Mouse (Mus musculus) liver, embryonic 11.5 days (tissue): ENCODE measurements around the gene Spns3. TPM values are rescaled to one million over a fixed set of nuclear protein-coding genes. Genes with fewer than 3 reads are reported as not detected.

Experiments used
- ATAC-seq: fragments of 200-750 bp; cut with Nextera tagmentation; replicated peaks from 2 replicates; pipeline ENCODE4 v1.8.0; 2017; ENCODE audit warnings: moderate number of reproducible peaks, mild to moderate bottlenecking, moderate TSS enrichment, moderate library complexity; ENCODE audit not compliant: low FRiP score
- DNase-seq: peaks from one replicate; pipeline ENCODE4 v3.0.0-alpha.2; 2017; ENCODE audit warnings: low spot score
- H3K27ac ChIP-seq: fragments of 300-500 bp; sonication (generic); 2 replicates; pipeline ENCODE4 v1.5.1; 2014; ENCODE audit warnings: mild to moderate bottlenecking, low read depth, low read length, control low read depth
- H3K27me3 ChIP-seq: fragments of 300-500 bp; sonication (generic); replicated peaks from 2 replicates; pipeline ENCODE4 v1.6.1; 2014; ENCODE audit warnings: low read length, mixed read lengths; ENCODE audit not compliant: control insufficient read depth, insufficient read depth
- H3K36me3 ChIP-seq: fragments of 300-500 bp; sonication (generic); 2 replicates; pipeline ENCODE4 v1.6.1; 2014; ENCODE audit warnings: mild to moderate bottlenecking, low read length, moderate library complexity, mixed read lengths; ENCODE audit not compliant: control insufficient read depth, insufficient read depth
- H3K4me1 ChIP-seq: fragments of 300-500 bp; sonication (generic); replicated peaks from 2 replicates; pipeline ENCODE4 v1.6.1; 2014; ENCODE audit warnings: low read length, mixed read lengths; ENCODE audit not compliant: control insufficient read depth, insufficient read depth
- H3K4me2 ChIP-seq: fragments of 300-500 bp; sonication (generic); 2 replicates; pipeline ENCODE4 v1.6.1; 2014; ENCODE audit warnings: mild to moderate bottlenecking, control low read depth, moderate library complexity
- H3K4me3 ChIP-seq: fragments of 300-500 bp; sonication (generic); 2 replicates; pipeline ENCODE4 v1.5.1; 2014; ENCODE audit warnings: low read depth, low read length, control low read depth
- H3K9ac ChIP-seq: fragments of 300-500 bp; sonication (generic); 2 replicates; pipeline ENCODE4 v1.6.1; 2014; ENCODE audit warnings: low read depth, low read length, control low read depth
- H3K9me3 ChIP-seq: fragments of 300-500 bp; sonication (generic); 2 replicates; pipeline ENCODE4 v1.6.1; 2016; ENCODE audit warnings: low read length, inconsistent platforms, mixed read lengths; ENCODE audit not compliant: control insufficient read depth
- WGBS: fragments of 180-500 bp; shearing (Covaris S2); extraction: QIAGEN DNeasy Blood & Tissue Kit; methylation state at CpG from one replicate; pipeline ENCODE4 v1.1.7; 2014; 5-methylcytosine and 5-hydroxymethylcytosine counted together
- polyA plus RNA-seq: library from polyadenylated mRNA; unstranded; fragments of >200 nt; fragmentation: Nextera tagmentation; extraction: Ambion mirVana; gene quantifications from 2 replicates; pipeline ENCODE4 v1.2.1, GENCODE M21; 2014

The Spns3 gene
- polyA plus RNA-seq, 1 experiment from 2014 or later = 1.9 TPM

- ATAC-seq (no peak), DNase-seq (no peak)
- Histone ChIP-seq H3K4me3 (no peak overlapping the region), H3K27ac (no peak overlapping the region), H3K4me2 (no peak overlapping the region), H3K36me3 (peaks cover 42% of the 10 kb centered on the region), H3K9me3 (no peaks in the 10 kb centered on the region), H3K9ac (no peak overlapping the region), H3K27me3 (no peaks in the 10 kb centered on the region), H3K4me1 (peaks cover 14% of the 10 kb centered on the region)
- WGBS = 69% methylated on average over 15 of the region's 15 CpGs
Measured at GRCm38 (mm10) chr11:72453105-72453953, 97.0 kb downstream of the Spns3 start.

GRCm38 (mm10) chr11:72452140-72452665, 98.1 kb downstream of the Spns3 start:
- Histone ChIP-seq H3K27me3 (no peaks in the 10 kb centered on the region), H3K36me3 (peaks cover 53% of the 10 kb centered on the region)
- no peak for ATAC-seq

GRCm38 (mm10) chr11:72447475-72447874, 102.8 kb downstream of the Spns3 start:
- WGBS = 85% methylated on average over 8 of the region's 8 CpGs
- peaks cover 14% of the 10 kb centered on the region for H3K4me1 ChIP-seq
- DNase-seq = no peak

More at GRCm38 (mm10) chr11:72452140-72452665, 98.1 kb downstream of the Spns3 start:
- 72% methylated on average over 3 of the region's 3 CpGs for WGBS
- no peak for DNase-seq
- Histone ChIP-seq H3K9me3 (no peaks in the 10 kb centered on the region), H3K4me1 (peaks cover 5% of the 10 kb centered on the region; the same call in 1 of the 2 replicates), H3K27ac (no peak overlapping the region), H3K4me2 (no peak overlapping the region), H3K9ac (no peak overlapping the region), H3K4me3 (no peak overlapping the region)

GRCm38 (mm10) chr11:72446311-72447105, 103.8 kb downstream of the Spns3 start:
- Histone ChIP-seq H3K36me3 (peaks cover 86% of the 10 kb centered on the region), H3K4me3 (no peak overlapping the region), H3K9me3 (no peaks in the 10 kb centered on the region), H3K27me3 (no peaks in the 10 kb centered on the region), H3K27ac (no peak overlapping the region), H3K4me1 (peaks cover 20% of the 10 kb centered on the region), H3K4me2 (no peak overlapping the region), H3K9ac (no peak overlapping the region)
- DNase-seq (no peak), ATAC-seq (no peak; the same call in 1 of the 2 replicates)
- 81% methylated on average over 6 of the region's 6 CpGs for WGBS

More at GRCm38 (mm10) chr11:72447475-72447874, 102.8 kb downstream of the Spns3 start:
- no peak for ATAC-seq
- no peak overlapping the region for H3K4me2 ChIP-seq
- no peaks in the 10 kb centered on the region for H3K9me3 ChIP-seq
- no peak overlapping the region for H3K9ac ChIP-seq
- peaks cover 86% of the 10 kb centered on the region for H3K36me3 ChIP-seq
- no peaks in the 10 kb centered on the region for H3K27me3 ChIP-seq
- no peak overlapping the region for H3K27ac ChIP-seq
- H3K4me3 ChIP-seq = no peak overlapping the region

Other genes starting within 250 kb of the Spns3 start
- 2.7 and 2.8 TPM in 2 replicates for gene Xaf1, start 248.9 kb downstream of the Spns3 start, polyA plus RNA-seq
- not detected in 2 replicates for gene Fbxo39, start 236.1 kb downstream of the Spns3 start, polyA plus RNA-seq
- gene Tekt1, start 188.1 kb downstream of the Spns3 start, polyA plus RNA-seq = 1.1 and 1.3 TPM in 2 replicates
- gene Smtnl2, start 138.8 kb downstream of the Spns3 start, polyA plus RNA-seq = 22.9 and 24.8 TPM in 2 replicates
- not detected in 2 replicates for gene Ggt6, start 115.0 kb downstream of the Spns3 start, polyA plus RNA-seq
- 263 and 272 TPM in 2 replicates for gene Mybbp1a, start 109.2 kb downstream of the Spns3 start, polyA plus RNA-seq
- 20.0 and 21.0 TPM in 2 replicates for gene Spns2, start 60.6 kb downstream of the Spns3 start, polyA plus RNA-seq
- gene Ube2g1, start 56.8 kb upstream of the Spns3 start, polyA plus RNA-seq = 61.9 and 66.2 TPM in 2 replicates
- 25.4 and 26.1 TPM in 2 replicates for gene Ankfy1, start 139.5 kb upstream of the Spns3 start, polyA plus RNA-seq
- 4.7 and 4.9 TPM in 2 replicates for gene Cyb5d2, start 245.6 kb upstream of the Spns3 start, polyA plus RNA-seq
- 9.4 and 11.7 TPM in 2 replicates for gene Zzef1, start 245.7 kb upstream of the Spns3 start, polyA plus RNA-seq